ENCODE assay signal across 10 mouse cellular contexts in the genomic region with DNA sequence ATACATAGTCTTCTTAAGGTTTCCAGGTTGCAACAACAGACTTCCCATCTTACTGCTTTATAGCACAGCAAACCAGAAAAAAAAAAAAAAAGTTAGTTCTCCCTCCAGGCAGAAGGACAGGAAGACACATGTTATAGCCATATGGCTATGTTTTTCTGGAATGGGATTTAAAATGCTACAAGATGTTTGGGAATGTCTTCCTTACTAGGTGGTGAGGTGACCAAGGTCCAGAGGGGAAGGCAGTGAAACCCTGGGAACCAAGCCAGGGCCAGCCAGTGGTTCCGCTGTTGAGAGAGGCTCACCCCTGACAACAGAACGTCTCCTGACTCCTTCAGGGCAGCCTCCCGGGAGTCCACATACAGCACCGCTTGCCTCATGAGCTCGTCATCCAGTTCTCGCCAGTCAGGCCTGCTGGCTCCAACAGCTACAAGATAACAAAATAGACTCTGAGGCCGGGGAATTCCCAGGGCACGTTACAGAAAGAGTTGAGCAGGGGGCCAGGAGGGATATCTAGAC. TPM values are rescaled to one million over a fixed set of nuclear protein-coding genes. Genes with fewer than 3 reads are reported as not detected.
A peak's percentile ranks its signal among the peaks of the same experiment; 100 is the strongest.
DNase-seq lines count a peak whose midpoint lies in the region; ATAC-seq lines count a peak whose summit lies in the region.
"Had no signal": no experiment of that assay in that cellular context is flagged by ENCODE, and none has a peak within 500 bp of the region (broad histone marks: within the 10 kb centered on the region; RNA-seq: fewer than 3 reads in every experiment).

No protein-coding gene starts in this region.

- no peak overlapping the region for H3K4me3 ChIP-seq in heart, embryonic 11.5 days (ENCODE audit: low read depth, low read length)

- H3K4me1 ChIP-seq in heart, embryonic 11.5 days (ENCODE audit: control insufficient read depth, insufficient read depth, low read length) = no peaks in the 10 kb centered on the region; the same call in none of the 2 replicates

- peak overlapping the region; percentile 4; the same call in 1 of the 2 replicates for H3K4me2 ChIP-seq in heart, embryonic 11.5 days

- H3K27ac ChIP-seq in heart, embryonic 11.5 days (ENCODE audit: low read depth, low read length) = no peak overlapping the region

- ATAC-seq in heart, embryonic 11.5 days (replicated peaks; ENCODE audit: insufficient number of reproducible peaks, low FRiP score, low TSS enrichment) = peak; percentile 42; the same call in 1 of the 2 replicates

- no peaks in the 10 kb centered on the region for H3K36me3 ChIP-seq in heart, embryonic 11.5 days (ENCODE audit: control insufficient read depth, insufficient read depth, low read length)

- H3K9me3 ChIP-seq in heart, embryonic 11.5 days (replicated peaks; ENCODE audit: control insufficient read depth, low read length) = no peaks in the 10 kb centered on the region

- no peaks in the 10 kb centered on the region for H3K27me3 ChIP-seq in heart, embryonic 11.5 days (ENCODE audit: control insufficient read depth, insufficient read depth, low read length)

- 21% methylated on average over 8 of the region's 8 CpGs for WGBS in heart, embryonic 11.5 days (ENCODE audit: insufficient replicate concordance)

- no peak for DNase-seq in heart, adult 9 months (ENCODE audit: low spot score in 2 of 2)
- peak; percentile 2 for DNase-seq in adipocyte (ENCODE audit: low spot score)
- peak; percentile 29 to 31 for DNase-seq in cerebellum, postnatal 36 days
- DNase-seq in kidney, postnatal 4 days = peak; percentile 38 to 68
- DNase-seq in natural killer cell, adult 2 months (ENCODE audit: low spot score in 2 of 2) = no peak
- no peak for DNase-seq in layer of hippocampus, adult 11-12 months (ENCODE audit: low spot score)
- no peak for DNase-seq in adrenal gland, postnatal 4 days (ENCODE audit: low spot score in 2 of 2)
- DNase-seq: gastrocnemius, postnatal 36 days had no signal

- H3K9ac ChIP-seq in heart, embryonic 11.5 days (ENCODE audit: low read depth, low read length) = no peak overlapping the region

RNA-seq across cellular contexts. Expression of gene Crym, which starts 11.7 kb away (rescaled TPM):
- polyA plus RNA-seq in heart, embryonic 11.5 days (2014; fragmentation: Nextera tagmentation; extraction: Ambion mirVana) = 1.2 and 1.9 TPM in 2 replicates
- total RNA-seq in adrenal gland, postnatal 4 days (2021) = 1 to 10 TPM; 3.6 to 4.5 TPM

RNA-seq across cellular contexts. Expression of gene Abca14, which starts 13.6 kb away (rescaled TPM):
- polyA plus RNA-seq in heart, embryonic 11.5 days (2014; fragmentation: Nextera tagmentation; extraction: Ambion mirVana) = not detected in 2 replicates
- under 1 TPM in 1 of 2 experiments, not detected in 1; 0.25 TPM for total RNA-seq in adrenal gland, postnatal 4 days (2021)
- total RNA-seq: gastrocnemius, postnatal 36 days had no signal
- polyA plus RNA-seq: embryonic facial prominence, embryonic 11.5 days had no signal

RNA-seq across cellular contexts. Expression of gene Anks4b, which starts 16.6 kb away (rescaled TPM):
- polyA plus RNA-seq in heart, embryonic 11.5 days (2014; fragmentation: Nextera tagmentation; extraction: Ambion mirVana) = 0.06 TPM in 1 of 2 replicates, not detected in the other
- total RNA-seq in adrenal gland, postnatal 4 days (2021) = 1 to 10 TPM; 1.6 to 2.4 TPM
- polyA plus RNA-seq: embryonic facial prominence, embryonic 11.5 days had no signal

RNA-seq across cellular contexts. Expression of gene Zp2, which starts 45.1 kb away (rescaled TPM):
- polyA plus RNA-seq in heart, embryonic 11.5 days (2014; fragmentation: Nextera tagmentation; extraction: Ambion mirVana) = 0.09 TPM in 1 of 2 replicates, not detected in the other
- total RNA-seq in adrenal gland, postnatal 4 days (2021) = under 1 TPM in 1 of 2 experiments, not detected in 1; 0.22 TPM
- polyA plus RNA-seq: embryonic facial prominence, embryonic 11.5 days had no signal

Comparison
In these comparisons a context has a peak if more than half of its experiments do, and no peak if none do; other contexts are left out.
1. DNase-seq: peak in adipocyte (single experiment), cerebellum, postnatal 36 days (2 of 2) and kidney, postnatal 4 days (2 of 2); none in heart, adult 9 months (0 of 2), natural killer cell, adult 2 months (0 of 2), layer of hippocampus, adult 11-12 months (single experiment) and adrenal gland, postnatal 4 days (0 of 2).